ENCODE assay signal across 19 mouse cellular contexts in genomic region chr3:107252035-107252434, GRCm38 (mm10). TPM values are rescaled to one million over a fixed set of nuclear protein-coding genes. Genes with fewer than 3 reads are reported as not detected.
DNase-seq lines count a peak whose midpoint lies in the region; ATAC-seq and TF ChIP-seq lines count a peak whose summit lies in the region.
"Had no signal": no experiment of that assay in that cellular context is flagged by ENCODE, and none has a peak within 500 bp of the region (broad histone marks: within the 10 kb centered on the region; RNA-seq: fewer than 3 reads in every experiment).

No protein-coding gene starts in this region.

- H3K27me3 ChIP-seq in liver, postnatal 0 days (ENCODE audit: insufficient read depth, low read length) = no peaks in the 10 kb centered on the region
- no peaks in the 10 kb centered on the region for H3K27me3 ChIP-seq in liver, embryonic 12.5 days (replicated peaks)
- no peaks in the 10 kb centered on the region for H3K27me3 ChIP-seq in lung, postnatal 0 days (replicated peaks; ENCODE audit: insufficient read depth, low read length)
- H3K27me3 ChIP-seq: hindbrain, embryonic 12.5 days; limb, embryonic 12.5 days; midbrain, embryonic 15.5 days had no signal

- H3K27ac ChIP-seq in liver, postnatal 0 days (ENCODE audit: low read depth) = no peak overlapping the region
- no peak overlapping the region for H3K27ac ChIP-seq in liver, embryonic 12.5 days
- no peak overlapping the region for H3K27ac ChIP-seq in lung, postnatal 0 days (ENCODE audit: low read length)
- H3K27ac ChIP-seq: forebrain, embryonic 10.5 days; hindbrain, embryonic 12.5 days; limb, embryonic 12.5 days; midbrain, embryonic 15.5 days had no signal

- DNase-seq in liver, postnatal 0 days = no peak
- DNase-seq in heart, postnatal 4 days = peak; percentile 25
- peak; percentile 60 for DNase-seq in lung, postnatal 0 days (ENCODE audit: low spot score)
- DNase-seq in ovary, postnatal 36 days (ENCODE audit: low spot score) = no peak
- DNase-seq in cerebellum, postnatal 25 days = no peak
- DNase-seq: adrenal gland, postnatal 36 days; cerebellum, adult 11 months had no signal

- no peaks in the 10 kb centered on the region for H3K36me3 ChIP-seq in liver, postnatal 0 days (replicated peaks; ENCODE audit: insufficient read depth, low read length)
- H3K36me3 ChIP-seq in liver, embryonic 12.5 days = no peaks in the 10 kb centered on the region
- H3K36me3 ChIP-seq in lung, postnatal 0 days (ENCODE audit: insufficient read depth, low read length) = no peaks in the 10 kb centered on the region
- H3K36me3 ChIP-seq: forebrain, embryonic 10.5 days; hindbrain, embryonic 12.5 days; limb, embryonic 12.5 days; midbrain, embryonic 15.5 days had no signal

- TF ChIP-seq CTCF in liver, postnatal 0 days (IDR thresholded peaks at IDR 0.05; ENCODE audit: low read depth) = no peak
- TF ChIP-seq CTCF in lung, postnatal 0 days (IDR thresholded peaks at IDR 0.05) = no peak

- 17% methylated on average over 4 of the region's 4 CpGs for WGBS in liver, postnatal 0 days (ENCODE audit: insufficient replicate concordance)
- 11% methylated on average over 4 of the region's 4 CpGs for WGBS in liver, embryonic 12.5 days (ENCODE audit: insufficient replicate concordance)
- WGBS in lung, postnatal 0 days = 56% methylated on average over 4 of the region's 4 CpGs

- no peak overlapping the region for H3K9ac ChIP-seq in liver, postnatal 0 days (replicated peaks)
- H3K9ac ChIP-seq in liver, embryonic 12.5 days = no peak overlapping the region
- no peak overlapping the region for H3K9ac ChIP-seq in lung, postnatal 0 days (replicated peaks; ENCODE audit: low read depth)
- H3K9ac ChIP-seq: hindbrain, embryonic 12.5 days; limb, embryonic 12.5 days; midbrain, embryonic 15.5 days had no signal

- peak; percentile 53 for ATAC-seq in liver, postnatal 0 days
- ATAC-seq in liver, embryonic 12.5 days = no peak
- ATAC-seq in granulocyte monocyte progenitor cell, adult 5-6 weeks (replicated peaks; ENCODE audit: poor library complexity, severe bottlenecking) = peak; percentile 88
- ATAC-seq in lung, postnatal 0 days = peak; percentile 92
- no peak for ATAC-seq in erythroblast, adult 5-6 weeks (replicated peaks; ENCODE audit: low FRiP score, poor library complexity, severe bottlenecking)
- ATAC-seq: intestine, postnatal 0 days; midbrain, embryonic 15.5 days had no signal

- no peak for TF ChIP-seq EP300 in liver, postnatal 0 days (IDR thresholded peaks at IDR 0.05; ENCODE audit: low read depth)
- peak; percentile 49; the same call in 1 of the 2 replicates for TF ChIP-seq EP300 in lung, postnatal 0 days (IDR thresholded peaks at IDR 0.05)

- H3K9me3 ChIP-seq in liver, postnatal 0 days (ENCODE audit: low read length) = no peaks in the 10 kb centered on the region
- H3K9me3 ChIP-seq in liver, embryonic 12.5 days (replicated peaks) = no peaks in the 10 kb centered on the region
- no peaks in the 10 kb centered on the region for H3K9me3 ChIP-seq in lung, postnatal 0 days (ENCODE audit: low read length)
- H3K9me3 ChIP-seq: forebrain, embryonic 10.5 days; hindbrain, embryonic 12.5 days; limb, embryonic 12.5 days; midbrain, embryonic 15.5 days had no signal

- no peak overlapping the region for H3K4me3 ChIP-seq in liver, postnatal 0 days (ENCODE audit: low read depth, low read length)
- no peak overlapping the region for H3K4me3 ChIP-seq in liver, embryonic 12.5 days
- no peak overlapping the region for H3K4me3 ChIP-seq in lung, postnatal 0 days (ENCODE audit: low read depth, low read length)
- H3K4me3 ChIP-seq: forebrain, embryonic 10.5 days; hindbrain, embryonic 12.5 days; limb, embryonic 12.5 days; midbrain, embryonic 15.5 days had no signal

- H3K4me1 ChIP-seq in liver, postnatal 0 days (ENCODE audit: insufficient read depth) = no peaks in the 10 kb centered on the region
- H3K4me1 ChIP-seq in liver, embryonic 12.5 days = no peaks in the 10 kb centered on the region
- H3K4me1 ChIP-seq in lung, postnatal 0 days (ENCODE audit: insufficient read depth, low read depth, low read length) = peaks cover 4% of the 10 kb centered on the region; the same call in 1 of the 2 replicates
- H3K4me1 ChIP-seq: limb, embryonic 12.5 days; midbrain, embryonic 15.5 days had no signal

- H3K4me2 ChIP-seq in liver, postnatal 0 days (ENCODE audit: low read depth, low read length) = no peak overlapping the region
- no peak overlapping the region for H3K4me2 ChIP-seq in liver, embryonic 12.5 days
- H3K4me2 ChIP-seq in lung, postnatal 0 days (replicated peaks; ENCODE audit: low read depth, low read length) = no peak overlapping the region
- H3K4me2 ChIP-seq: hindbrain, embryonic 12.5 days; limb, embryonic 12.5 days; midbrain, embryonic 15.5 days had no signal

RNA-seq across cellular contexts. Expression of gene Prok1, which starts 12.5 kb away (rescaled TPM):
- 9.8 and 10.5 TPM in 2 replicates for polyA plus RNA-seq in liver, postnatal 0 days (2015; fragmentation: Nextera tagmentation; extraction: Ambion mirVana)
- not detected in 2 replicates for polyA plus RNA-seq in liver, embryonic 12.5 days (2016; fragmentation: Nextera tagmentation; extraction: Ambion mirVana)
- total RNA-seq in granulocyte monocyte progenitor cell, adult 5-6 weeks (2014; fragmentation: Nextera tagmentation) = not detected in 2 replicates
- not detected in 2 replicates for total RNA-seq in granulocyte monocyte progenitor cell, adult 5-6 weeks (2017)
- total RNA-seq in heart, postnatal 4 days (2021) = under 1 TPM in 1 of 2 experiments, not detected in 1; 0.36 TPM
- 0.12 TPM in 1 of 2 replicates, not detected in the other for polyA plus RNA-seq in lung, postnatal 0 days (2015; fragmentation: Nextera tagmentation; extraction: Ambion mirVana)
- total RNA-seq in erythroblast, adult 5-6 weeks (2015; ENCODE audit: low replicate concordance) = not detected in 2 replicates
- total RNA-seq in erythroblast, adult 5-6 weeks (2017; ENCODE audit: low replicate concordance) = not detected in 2 replicates
- total RNA-seq: gastrocnemius, adult 18-20 months had no signal
- polyA plus RNA-seq: embryonic facial prominence, embryonic 11.5 days; forebrain, embryonic 10.5 days; hindbrain, embryonic 12.5 days; intestine, postnatal 0 days; neural tube, embryonic 11.5 days had no signal

RNA-seq across cellular contexts. Expression of gene A630076J17Rik, which starts 21.6 kb away (rescaled TPM):
- 0.24 and 0.26 TPM in 2 replicates for polyA plus RNA-seq in liver, postnatal 0 days (2015; fragmentation: Nextera tagmentation; extraction: Ambion mirVana)
- not detected in 2 replicates for polyA plus RNA-seq in liver, embryonic 12.5 days (2016; fragmentation: Nextera tagmentation; extraction: Ambion mirVana)
- not detected in 2 replicates for total RNA-seq in granulocyte monocyte progenitor cell, adult 5-6 weeks (2014; fragmentation: Nextera tagmentation)
- not detected in 2 replicates for total RNA-seq in granulocyte monocyte progenitor cell, adult 5-6 weeks (2017)
- total RNA-seq in heart, postnatal 4 days (2021) = not detected
- polyA plus RNA-seq in lung, postnatal 0 days (2015; fragmentation: Nextera tagmentation; extraction: Ambion mirVana) = not detected in 2 replicates
- not detected in 2 replicates for total RNA-seq in erythroblast, adult 5-6 weeks (2015; ENCODE audit: low replicate concordance)
- 0.42 TPM in 1 of 2 replicates, not detected in the other for total RNA-seq in erythroblast, adult 5-6 weeks (2017; ENCODE audit: low replicate concordance)
- total RNA-seq: adrenal gland, postnatal 36 days; gastrocnemius, adult 18-20 months; layer of hippocampus, postnatal 25 days had no signal
- polyA plus RNA-seq: forebrain, embryonic 10.5 days; hindbrain, embryonic 12.5 days; limb, embryonic 12.5 days; midbrain, embryonic 15.5 days; neural tube, embryonic 11.5 days had no signal

RNA-seq across cellular contexts. Expression of gene Lamtor5, which starts 26.6 kb away (rescaled TPM):
- polyA plus RNA-seq in liver, postnatal 0 days (2015; fragmentation: Nextera tagmentation; extraction: Ambion mirVana) = 94.0 and 99.8 TPM in 2 replicates
- 123 and 128 TPM in 2 replicates for polyA plus RNA-seq in liver, embryonic 12.5 days (2016; fragmentation: Nextera tagmentation; extraction: Ambion mirVana)
- 125 and 167 TPM in 2 replicates for total RNA-seq in granulocyte monocyte progenitor cell, adult 5-6 weeks (2014; fragmentation: Nextera tagmentation)
- total RNA-seq in granulocyte monocyte progenitor cell, adult 5-6 weeks (2017) = 57.3 and 64.8 TPM in 2 replicates
- 10 to 100 TPM; 69.7 to 70.3 TPM for total RNA-seq in heart, postnatal 4 days (2021)
- polyA plus RNA-seq in lung, postnatal 0 days (2015; fragmentation: Nextera tagmentation; extraction: Ambion mirVana) = 201 and 215 TPM in 2 replicates
- total RNA-seq in erythroblast, adult 5-6 weeks (2015; ENCODE audit: low replicate concordance) = 38.2 and 42.8 TPM in 2 replicates
- 12.1 and 16.7 TPM in 2 replicates for total RNA-seq in erythroblast, adult 5-6 weeks (2017; ENCODE audit: low replicate concordance)

RNA-seq across cellular contexts. Expression of gene Cym, which starts 30.5 kb away (rescaled TPM):
- polyA plus RNA-seq in liver, postnatal 0 days (2015; fragmentation: Nextera tagmentation; extraction: Ambion mirVana) = 3.9 and 4.2 TPM in 2 replicates
- polyA plus RNA-seq in liver, embryonic 12.5 days (2016; fragmentation: Nextera tagmentation; extraction: Ambion mirVana) = not detected in 2 replicates
- not detected in 2 replicates for total RNA-seq in granulocyte monocyte progenitor cell, adult 5-6 weeks (2014; fragmentation: Nextera tagmentation)
- total RNA-seq in granulocyte monocyte progenitor cell, adult 5-6 weeks (2017) = not detected in 2 replicates
- total RNA-seq in heart, postnatal 4 days (2021) = not detected
- polyA plus RNA-seq in lung, postnatal 0 days (2015; fragmentation: Nextera tagmentation; extraction: Ambion mirVana) = 0.36 and 0.41 TPM in 2 replicates
- total RNA-seq in erythroblast, adult 5-6 weeks (2015; ENCODE audit: low replicate concordance) = not detected in 2 replicates
- total RNA-seq in erythroblast, adult 5-6 weeks (2017; ENCODE audit: low replicate concordance) = not detected in 2 replicates
- total RNA-seq: gastrocnemius, adult 18-20 months; layer of hippocampus, postnatal 25 days had no signal
- polyA plus RNA-seq: embryonic facial prominence, embryonic 11.5 days; forebrain, embryonic 10.5 days; hindbrain, embryonic 12.5 days; limb, embryonic 12.5 days; neural tube, embryonic 11.5 days had no signal

RNA-seq across cellular contexts. Expression of gene Slc16a4, which starts 39.0 kb away (rescaled TPM):
- 0.14 and 0.27 TPM in 2 replicates for polyA plus RNA-seq in liver, postnatal 0 days (2015; fragmentation: Nextera tagmentation; extraction: Ambion mirVana)
- 1.0 and 1.2 TPM in 2 replicates for polyA plus RNA-seq in liver, embryonic 12.5 days (2016; fragmentation: Nextera tagmentation; extraction: Ambion mirVana)
- not detected in 2 replicates for total RNA-seq in granulocyte monocyte progenitor cell, adult 5-6 weeks (2014; fragmentation: Nextera tagmentation)
- total RNA-seq in granulocyte monocyte progenitor cell, adult 5-6 weeks (2017) = not detected in 2 replicates
- under 1 TPM; 0.31 to 0.32 TPM for total RNA-seq in heart, postnatal 4 days (2021)
- polyA plus RNA-seq in lung, postnatal 0 days (2015; fragmentation: Nextera tagmentation; extraction: Ambion mirVana) = 0.49 and 0.73 TPM in 2 replicates
- total RNA-seq in erythroblast, adult 5-6 weeks (2015; ENCODE audit: low replicate concordance) = not detected in 2 replicates
- total RNA-seq in erythroblast, adult 5-6 weeks (2017; ENCODE audit: low replicate concordance) = 0.43 TPM in 1 of 2 replicates, not detected in the other

Comparison
In these comparisons a context has a peak if more than half of its experiments do, and no peak if none do; other contexts are left out.
1. ATAC-seq: peak in liver, postnatal 0 days (single experiment), granulocyte monocyte progenitor cell, adult 5-6 weeks (single experiment) and lung, postnatal 0 days (single experiment); none in liver, embryonic 12.5 days (single experiment) and erythroblast, adult 5-6 weeks (single experiment).
2. DNase-seq: peak in heart, postnatal 4 days (single experiment) and lung, postnatal 0 days (single experiment); none in liver, postnatal 0 days (single experiment), ovary, postnatal 36 days (single experiment) and cerebellum, postnatal 25 days (0 of 2).